Mouse (Mus musculus): ENCODE results near the gene Gas2l3. TPM values are rescaled to one million over a fixed set of nuclear protein-coding genes. Genes with fewer than 3 reads are reported as not detected.

Gas2l3 gene
- total RNA-seq (2021), result 1 to 10 TPM; 2.1 to 2.3 TPM
- long read RNA-seq, experiment 1, result 0 reads
- long read RNA-seq, experiment 2, result 0 reads

DNA sequence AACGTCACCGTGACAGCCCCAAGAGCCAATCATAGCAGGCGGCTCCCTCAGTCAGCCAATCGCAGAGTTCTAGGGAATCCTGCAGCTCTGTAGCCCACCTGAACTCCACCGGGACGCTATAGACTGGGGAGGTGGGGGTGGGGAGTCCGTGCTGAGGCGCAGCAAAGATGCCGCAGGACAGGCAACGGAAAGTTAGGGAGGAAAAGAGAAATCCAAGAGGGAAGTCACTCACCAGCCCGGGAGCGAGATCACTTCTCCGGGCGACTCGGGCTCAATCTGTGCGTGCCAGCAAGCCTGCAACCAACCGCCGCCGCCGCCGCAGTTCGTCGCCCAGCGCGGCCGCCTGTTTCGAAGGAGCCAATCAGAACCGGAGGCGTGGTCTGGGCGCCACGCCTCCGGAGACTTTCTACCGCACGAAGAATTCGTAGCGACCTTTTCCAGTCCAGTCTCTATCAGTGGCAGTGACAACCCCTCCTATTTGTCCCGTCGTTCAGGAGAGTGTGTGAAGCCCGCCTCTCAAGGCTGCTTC lies at the start of gene Gas2l3:
Gene Gas2l3 (minus strand): TSS at position 345 of the 529 bp plus-strand sequence.
- DNase-seq (ENCODE audit: low spot score in 2 of 2), result peak; percentile 71 to 89

DNA sequence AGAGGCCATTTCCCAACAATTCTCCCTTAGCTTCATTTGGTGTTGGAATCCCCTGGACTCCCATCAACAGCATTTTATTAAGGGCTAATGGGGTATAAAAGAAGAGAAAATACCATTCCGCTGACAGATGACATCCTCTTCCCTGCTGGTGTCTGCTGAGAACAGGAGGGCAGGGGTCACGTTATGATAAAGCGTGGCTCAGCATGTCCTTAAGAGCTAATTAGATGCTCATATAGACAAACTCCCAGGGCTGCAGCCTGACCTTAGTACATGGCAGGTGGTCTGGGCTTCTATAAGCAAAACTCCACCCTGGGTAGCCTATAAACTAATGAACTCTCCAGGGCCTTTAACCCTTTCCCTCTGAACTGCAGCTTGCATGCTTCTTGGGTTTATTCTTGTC lies 47.6 kb upstream of the Gas2l3 start:
- no peak for DNase-seq (ENCODE audit: low spot score in 2 of 2)

DNA sequence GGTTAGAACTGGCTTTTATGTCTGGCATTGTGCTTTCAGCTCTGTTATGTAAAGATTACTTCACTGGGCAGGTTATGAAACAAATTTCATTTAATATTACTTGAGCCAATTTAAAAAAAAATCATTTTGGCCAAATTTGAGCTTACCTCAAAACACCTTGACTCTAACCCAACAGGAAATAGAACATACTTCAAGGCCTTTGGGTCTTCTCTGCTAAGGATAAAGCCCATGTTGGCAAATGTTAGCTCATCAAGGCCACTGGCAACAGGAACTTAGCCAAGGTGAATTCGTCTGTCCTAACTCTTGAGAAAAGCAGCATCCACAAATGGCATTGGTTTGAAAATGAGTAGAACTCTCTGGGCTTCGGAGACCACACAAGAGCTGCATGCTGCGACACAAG lies 46.5 kb upstream of the Gas2l3 start:
- no peak for DNase-seq (ENCODE audit: low spot score in 2 of 2)

DNA sequence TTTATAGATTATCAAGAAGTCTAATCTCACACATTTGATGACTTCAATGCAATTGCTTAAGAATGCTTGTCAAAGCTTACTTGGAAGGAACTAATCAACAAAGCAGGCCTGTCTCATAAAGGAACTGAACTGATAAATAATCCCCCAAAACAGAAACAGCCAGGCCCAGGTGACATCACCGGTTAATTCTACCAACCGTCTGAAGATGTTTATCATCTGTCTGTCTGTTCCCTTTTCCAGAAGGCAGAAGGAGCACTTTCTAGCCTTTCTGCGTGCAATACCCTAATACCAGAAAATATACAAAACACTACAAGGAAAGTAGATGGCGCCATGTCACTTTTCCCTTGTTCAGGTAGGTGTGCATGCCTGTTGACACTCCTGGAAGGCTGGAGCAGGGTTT lies 45.7 kb upstream of the Gas2l3 start:
- no peak for DNase-seq (ENCODE audit: low spot score in 2 of 2)

DNA sequence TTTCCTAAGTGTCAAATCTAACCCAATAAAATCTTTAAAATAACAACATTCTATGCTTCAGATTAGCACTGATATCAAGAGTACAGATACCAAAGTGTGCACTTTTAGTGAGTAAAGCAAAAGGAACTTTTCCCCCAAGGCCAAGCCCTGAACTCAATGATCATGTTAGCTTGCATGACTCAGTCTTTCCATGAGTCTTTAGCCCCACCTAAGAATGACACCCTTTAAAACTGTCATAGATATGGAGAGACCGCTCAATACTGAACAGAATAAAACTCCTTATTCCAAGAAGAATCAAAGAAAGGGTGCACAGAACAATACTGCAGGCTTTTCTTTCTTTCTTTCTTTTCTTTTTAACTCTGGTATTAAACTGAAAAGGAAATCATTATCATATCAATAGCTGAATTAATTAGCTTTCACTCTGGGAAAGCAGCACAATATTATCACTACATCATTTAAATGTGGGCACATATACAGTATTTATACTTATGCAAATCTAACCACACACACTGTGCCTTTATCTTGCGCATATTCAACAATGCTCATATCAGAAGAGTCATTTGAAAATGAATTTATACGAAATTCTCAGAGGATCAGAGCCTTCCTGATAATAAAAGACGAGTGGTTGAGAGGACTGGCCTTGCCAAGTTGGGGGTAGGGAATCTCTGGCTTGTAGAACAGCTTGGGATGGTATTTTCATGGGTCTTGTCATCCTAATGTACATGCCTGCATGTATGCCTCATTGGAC lies 43.4 kb upstream of the Gas2l3 start:
- DNase-seq (ENCODE audit: low spot score in 2 of 2), result no peak

DNA sequence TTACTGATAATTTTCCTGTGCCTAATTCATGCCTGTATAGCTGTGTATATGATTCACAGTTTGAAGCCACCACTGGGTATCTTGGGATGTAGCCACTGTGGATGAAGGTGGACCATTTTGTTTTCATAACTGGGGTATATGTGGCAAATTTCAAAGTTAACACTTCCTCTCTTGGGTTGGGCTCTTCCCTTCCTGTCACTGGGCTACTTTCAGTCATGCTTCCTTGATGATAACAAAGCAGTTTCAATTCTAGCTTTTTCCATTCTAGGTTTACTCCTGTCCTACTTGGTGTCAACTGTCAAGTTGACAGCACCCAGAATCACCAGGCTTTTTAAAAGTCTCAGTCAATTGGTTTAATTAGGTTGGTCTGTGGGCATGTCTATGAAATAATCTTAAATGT lies 41.1 kb upstream of the Gas2l3 start:
- DNase-seq (ENCODE audit: low spot score in 2 of 2), result no peak

DNA sequence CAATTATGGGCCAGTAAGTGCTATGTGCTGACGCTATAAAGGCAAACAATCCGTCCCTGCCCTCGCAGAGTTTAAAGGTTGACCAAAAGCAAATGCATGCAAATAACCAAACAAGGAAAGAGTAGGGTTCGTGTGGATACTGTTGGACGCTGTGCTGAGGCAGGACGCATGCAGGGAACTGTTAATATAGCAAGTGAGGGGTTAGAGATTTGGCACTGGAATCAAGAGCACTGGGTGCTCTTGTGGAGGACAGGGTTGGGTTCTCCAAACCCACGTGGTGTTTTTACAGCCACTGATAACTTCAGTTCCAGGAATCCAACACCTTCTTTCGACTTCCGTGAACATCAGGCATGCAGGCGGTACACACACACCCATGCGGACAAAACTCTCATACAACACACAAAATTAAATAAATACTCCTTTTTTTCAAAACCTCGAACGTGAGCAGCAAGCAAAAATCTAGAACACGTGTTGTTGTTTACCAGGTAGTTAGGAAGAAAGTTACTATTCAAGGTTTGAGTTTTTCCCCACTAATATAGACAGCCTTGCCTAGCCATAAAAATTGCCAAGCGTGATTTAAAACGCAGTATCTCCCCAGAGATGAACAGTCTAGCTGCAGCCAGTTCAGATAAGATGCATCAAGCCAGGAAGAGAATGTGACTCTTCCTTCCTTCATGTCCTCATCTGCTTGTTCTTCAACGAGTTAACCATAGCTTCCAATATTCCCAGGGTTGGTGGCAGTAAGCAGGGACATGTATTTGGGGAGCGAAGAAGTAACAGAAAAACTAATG lies 40.2 kb upstream of the Gas2l3 start:
- DNase-seq (ENCODE audit: low spot score in 2 of 2), result no peak

DNA sequence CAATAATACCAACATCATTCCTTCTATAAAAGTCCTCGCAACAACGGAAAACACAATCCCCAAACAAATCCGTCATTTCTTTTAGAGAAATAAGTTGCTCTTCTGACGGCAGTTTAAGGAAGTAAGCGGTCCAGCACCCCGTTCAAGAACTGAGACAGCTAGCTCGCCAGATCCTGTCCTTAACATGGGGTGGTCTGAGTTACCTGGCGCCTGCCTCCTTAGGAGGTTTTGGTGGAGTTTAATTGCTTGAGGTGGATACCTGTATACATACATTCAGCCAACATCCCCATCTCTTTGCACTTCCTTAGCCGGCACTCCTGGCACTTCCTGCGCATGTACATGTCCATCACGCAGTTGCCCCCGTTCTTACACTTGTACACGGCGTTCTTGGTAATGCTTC lies 39.3 kb upstream of the Gas2l3 start:
- DNase-seq (ENCODE audit: low spot score in 2 of 2), result no peak

DNA sequence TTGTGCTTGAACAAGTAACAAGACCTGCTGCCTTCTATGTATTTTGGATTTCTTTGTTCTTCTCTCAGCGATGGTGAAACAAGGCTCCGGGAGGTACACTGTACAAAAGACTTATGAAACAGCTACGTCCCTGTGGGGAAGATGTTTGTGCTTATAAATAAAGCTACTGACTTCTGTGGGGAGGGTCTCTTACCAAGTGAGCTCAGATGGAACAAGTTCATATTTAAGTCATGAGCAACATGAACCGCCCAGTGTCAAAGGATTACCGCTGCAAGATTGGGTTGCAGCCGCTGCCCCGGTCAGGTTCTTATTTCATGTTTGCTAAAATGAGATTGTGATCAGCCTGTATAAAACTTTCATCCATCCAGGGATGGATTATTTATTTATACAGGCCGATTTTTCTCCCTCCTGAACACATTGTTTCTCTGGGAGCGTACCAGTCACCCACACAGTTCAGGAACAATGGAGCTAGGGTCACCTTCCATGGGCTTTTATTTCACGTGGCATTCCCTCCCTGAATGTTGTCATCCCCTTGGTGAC lies 38.4 kb upstream of the Gas2l3 start:
- DNase-seq (ENCODE audit: low spot score in 2 of 2), result no peak

DNA sequence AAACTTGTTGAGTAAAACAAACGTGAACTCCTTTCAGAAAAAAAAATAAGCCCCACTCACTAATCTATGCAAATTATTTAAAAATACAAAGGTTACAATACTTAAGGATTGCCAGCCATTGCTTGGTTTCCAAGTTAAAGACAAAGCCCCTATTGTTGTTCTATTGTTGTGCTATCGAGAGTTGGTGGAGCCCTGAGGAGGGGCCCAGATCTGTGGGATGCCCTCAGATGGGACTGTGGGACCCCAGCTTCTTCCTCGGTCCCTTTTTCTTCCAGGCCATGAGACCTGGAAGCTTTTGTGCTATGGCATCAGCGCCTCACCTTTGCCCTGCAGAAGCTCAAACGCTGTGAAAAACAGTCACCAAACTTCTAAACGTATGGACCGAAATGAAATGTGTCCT lies 37.9 kb upstream of the Gas2l3 start:
- no peak for DNase-seq (ENCODE audit: low spot score in 2 of 2)

DNA sequence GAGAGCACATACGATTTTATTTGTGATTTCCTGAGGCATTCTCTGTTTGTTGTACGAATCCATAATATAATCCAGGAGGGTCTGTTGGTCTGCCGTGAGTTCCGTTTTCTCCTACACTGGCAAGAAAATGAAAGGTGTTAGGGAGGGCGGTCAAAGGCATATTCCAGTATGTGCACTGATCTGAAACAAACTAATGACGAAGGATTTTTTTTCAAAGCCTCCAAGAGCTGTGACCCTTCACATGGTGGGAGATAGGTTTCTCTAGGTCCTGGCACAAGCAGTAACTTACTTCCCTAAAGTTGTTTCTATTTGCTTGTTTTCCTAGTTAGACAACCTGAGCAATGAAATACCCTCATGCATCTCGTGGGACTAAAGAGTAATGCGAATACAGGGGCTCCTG lies 35.0 kb upstream of the Gas2l3 start:
- no peak for DNase-seq (ENCODE audit: low spot score in 2 of 2)

DNA sequence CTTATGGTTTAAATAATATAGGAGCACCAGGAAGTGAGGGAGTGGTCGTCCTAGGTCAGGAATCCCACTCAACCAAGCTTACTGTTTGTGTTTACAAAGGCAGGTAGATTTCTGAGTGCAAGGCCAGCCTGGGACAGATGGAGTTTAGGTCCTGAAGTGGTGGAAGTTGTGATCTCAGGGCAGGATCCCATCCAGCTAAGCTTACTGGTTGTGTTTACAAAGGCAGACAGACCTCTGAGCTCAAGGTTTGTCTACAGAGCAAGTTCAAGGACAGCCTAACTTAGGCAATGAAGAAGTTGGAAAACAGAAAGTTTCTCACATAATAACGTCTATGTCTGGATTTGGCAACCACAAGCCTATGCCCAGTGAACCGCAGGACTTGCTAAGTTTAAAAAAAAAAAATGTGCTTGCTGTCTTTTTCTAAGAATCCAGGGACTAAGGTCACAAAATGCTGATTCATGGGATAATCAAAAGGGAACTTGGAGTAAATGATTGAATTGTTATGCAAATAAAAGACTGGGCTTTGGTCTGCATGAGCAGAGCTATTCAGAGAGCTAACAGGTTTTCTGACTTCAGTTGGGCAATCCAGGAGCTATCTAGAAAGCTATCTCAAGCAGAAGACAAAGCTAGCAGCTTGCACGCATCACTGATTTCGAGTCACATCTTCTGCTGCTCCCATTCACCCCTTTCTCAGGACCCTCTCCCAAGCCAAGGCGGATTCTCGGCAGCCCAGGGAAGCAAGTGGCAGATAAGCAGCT lies 27.0 kb upstream of the Gas2l3 start:
- no peak for DNase-seq (ENCODE audit: low spot score in 2 of 2)

DNA sequence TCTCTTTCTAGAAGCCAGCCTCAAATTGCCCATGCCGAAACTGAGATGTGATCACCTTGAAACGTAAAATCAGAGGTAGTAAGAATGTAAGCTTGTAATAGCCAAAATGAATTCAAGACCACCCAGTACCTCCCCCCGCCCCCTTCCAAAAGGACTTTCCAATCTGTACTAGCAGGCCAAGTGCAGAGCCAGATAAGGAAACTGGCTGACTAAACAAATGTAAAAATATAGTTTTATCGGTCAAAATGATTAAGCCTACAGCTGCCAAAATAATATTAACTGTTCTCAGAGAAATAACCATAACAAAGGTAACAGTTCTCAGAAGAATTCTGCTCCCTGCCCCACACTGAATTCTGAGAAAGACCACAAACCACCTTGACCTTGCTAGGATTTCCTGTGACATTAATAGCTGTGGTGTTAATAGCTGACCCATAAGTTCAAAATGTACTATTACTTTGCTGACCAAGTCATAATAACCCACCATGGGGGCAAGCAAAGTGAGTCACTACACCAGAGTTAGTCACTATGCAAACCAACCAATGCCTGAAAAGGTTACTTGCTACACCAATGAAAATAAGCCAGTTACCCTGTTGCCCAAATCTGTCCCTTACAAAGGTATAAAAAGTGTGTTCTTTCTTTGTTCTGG lies 21.1 kb upstream of the Gas2l3 start:
- no peak for DNase-seq (ENCODE audit: low spot score in 2 of 2)

DNA sequence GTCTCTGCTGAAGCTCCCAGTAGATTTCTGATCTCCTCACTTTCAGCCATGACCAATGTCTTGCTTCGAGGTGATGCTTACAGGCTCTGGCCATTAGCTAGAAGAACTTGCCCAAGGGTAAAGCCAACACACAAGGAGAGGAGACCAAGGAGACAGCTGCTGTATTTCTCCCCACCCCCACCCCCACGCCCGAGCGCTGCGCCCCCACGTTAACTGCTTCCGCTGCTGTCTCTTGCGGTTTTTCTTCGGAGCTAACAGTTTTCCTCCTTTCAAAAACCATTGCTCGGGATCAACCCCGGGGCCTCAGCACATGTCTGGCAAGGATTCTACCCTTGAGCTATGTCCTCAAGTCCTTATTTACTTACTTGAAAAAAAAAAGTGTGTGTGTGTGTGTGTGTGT lies 19.1 kb upstream of the Gas2l3 start:
- no peak for DNase-seq (ENCODE audit: low spot score in 2 of 2)

DNA sequence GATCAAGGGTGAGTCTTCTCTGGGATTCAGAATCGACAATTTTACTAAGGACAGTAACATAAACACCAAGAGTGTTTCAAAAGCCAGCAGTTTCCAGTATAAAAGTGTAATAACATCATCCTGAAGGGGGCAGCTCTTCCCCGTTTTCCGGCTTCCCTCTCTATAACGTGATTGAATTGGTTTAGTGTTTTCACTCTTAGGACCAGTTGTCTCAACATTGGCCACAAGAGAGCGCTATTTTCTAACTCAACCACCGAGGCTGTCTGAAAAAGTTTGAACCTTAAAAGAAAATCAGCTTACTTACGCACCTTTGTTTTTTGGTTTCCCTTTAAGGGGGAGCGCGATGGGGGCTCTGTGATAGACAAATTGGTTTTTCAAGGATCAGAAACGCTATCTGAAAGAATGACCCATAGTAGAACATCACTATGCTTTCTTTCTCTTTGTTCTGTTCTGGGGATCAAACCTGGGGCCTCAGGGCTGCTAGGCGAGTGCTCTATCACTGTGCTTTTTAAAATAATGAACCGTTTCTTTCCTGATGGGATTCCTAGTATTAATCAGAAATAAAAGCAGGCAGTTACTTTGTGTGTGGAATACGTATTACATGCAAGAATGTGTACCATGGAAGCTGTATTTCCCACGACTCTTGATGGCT lies 18.2 kb upstream of the Gas2l3 start:
- DNase-seq (ENCODE audit: low spot score in 2 of 2), result peak; percentile 82 to 88

DNA sequence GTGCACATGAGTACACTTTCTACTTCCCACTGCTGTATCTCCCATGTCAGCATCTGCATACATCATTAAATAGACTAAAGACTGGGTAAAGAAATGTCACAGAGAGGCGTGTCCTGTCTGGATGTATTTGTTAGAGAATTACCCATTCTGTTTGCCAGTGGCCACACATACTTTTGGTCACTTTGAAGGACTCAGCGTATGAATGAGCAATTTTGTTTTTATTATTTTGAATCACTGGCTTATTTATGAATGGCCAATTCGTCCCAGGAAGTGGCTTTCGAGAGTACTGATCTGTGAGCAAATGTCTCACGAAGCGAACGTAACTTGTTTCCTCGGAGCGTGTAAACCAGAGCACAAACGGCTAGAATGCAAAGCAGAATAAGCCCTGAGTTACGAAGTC lies 17.2 kb upstream of the Gas2l3 start:
- no peak for DNase-seq (ENCODE audit: low spot score in 2 of 2)

DNA sequence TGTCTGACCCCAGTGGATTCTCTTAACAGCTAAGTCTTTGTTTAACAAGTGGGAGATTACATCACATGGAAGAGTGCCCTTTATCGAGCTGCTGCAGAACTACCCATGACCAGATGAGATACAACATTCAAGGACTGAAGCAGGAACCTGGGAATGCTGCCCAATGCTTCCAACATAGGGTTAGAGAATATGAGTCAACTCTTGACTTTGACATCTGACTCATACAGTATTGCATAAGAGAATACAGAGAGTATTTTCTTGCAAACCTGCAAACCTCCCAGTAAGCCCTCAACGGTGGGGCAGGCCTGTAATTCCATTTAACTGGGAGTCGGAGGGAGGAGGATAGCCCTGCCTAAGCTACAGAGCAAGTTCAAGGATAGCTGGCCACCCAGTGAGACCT lies 15.0 kb upstream of the Gas2l3 start:
- no peak for DNase-seq (ENCODE audit: low spot score in 2 of 2)

DNA sequence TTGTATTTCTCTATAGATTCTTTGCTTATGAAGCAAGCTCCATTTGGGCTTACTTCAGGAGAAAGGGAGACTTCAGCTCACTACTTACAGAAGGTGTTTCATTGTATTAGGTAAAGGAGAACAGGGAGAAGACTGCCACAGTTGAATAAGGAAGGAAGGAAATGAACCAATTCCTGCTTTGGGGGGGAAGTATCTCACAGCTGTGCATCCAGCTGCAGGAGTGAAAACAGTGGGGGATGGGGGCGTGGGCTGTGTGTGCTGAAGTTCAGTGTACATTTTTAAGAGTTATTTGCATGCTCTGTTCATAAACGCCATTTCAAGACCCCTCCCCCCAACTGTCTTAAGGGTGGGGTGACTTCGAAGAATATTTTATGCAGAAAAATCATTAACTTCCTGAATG lies 10.0 kb upstream of the Gas2l3 start:
- DNase-seq (ENCODE audit: low spot score in 2 of 2), result no peak

DNA sequence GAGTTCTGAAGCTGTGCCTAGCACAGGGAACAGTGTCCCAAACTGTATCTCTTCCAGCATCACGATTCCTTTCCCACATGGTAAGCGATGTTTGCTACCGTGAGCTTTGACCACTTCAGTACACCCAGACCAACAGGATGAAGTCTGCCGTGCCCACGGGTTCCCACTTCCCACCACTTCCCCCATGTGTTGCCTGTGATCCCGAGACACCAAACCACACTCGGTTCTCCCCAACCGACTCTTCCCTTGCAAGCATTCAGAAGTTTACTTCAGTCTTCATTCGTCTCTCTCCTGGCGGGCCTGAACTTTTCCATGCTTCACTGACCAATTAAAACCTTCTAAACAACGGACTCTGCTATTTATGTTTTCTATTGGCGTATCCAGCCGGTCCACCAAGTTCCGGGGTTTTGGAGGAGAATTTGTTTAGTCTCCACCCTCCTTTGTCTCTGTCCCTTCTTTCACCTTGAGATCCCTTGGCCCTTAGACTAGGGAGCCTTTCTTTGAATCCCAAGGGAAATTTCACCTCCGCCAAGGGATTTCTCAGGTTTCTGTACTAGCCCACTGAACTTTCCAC lies 9.4 kb upstream of the Gas2l3 start:
- no peak for DNase-seq (ENCODE audit: low spot score in 2 of 2)

DNA sequence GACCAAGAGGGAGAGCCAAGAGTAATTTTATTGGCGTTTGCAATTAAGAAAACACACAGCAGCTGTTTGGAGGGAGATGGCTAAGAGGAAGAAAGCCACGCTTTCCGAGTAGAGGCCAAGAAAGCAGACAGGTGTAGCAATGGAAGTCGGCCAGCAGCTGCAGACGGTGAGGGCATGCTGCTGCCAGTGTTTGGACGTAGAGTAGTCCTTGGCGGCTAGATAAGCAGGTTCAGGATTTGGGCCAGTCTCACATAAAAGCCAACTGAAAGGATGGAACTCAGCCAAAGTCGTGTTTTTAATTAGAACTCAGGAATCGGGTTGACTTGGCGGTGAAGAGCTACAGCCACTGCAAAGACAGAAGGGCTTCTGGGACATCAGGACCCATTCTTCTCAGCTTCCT lies 6.6 kb upstream of the Gas2l3 start:
- DNase-seq (ENCODE audit: low spot score in 2 of 2), result no peak

All from left cerebral cortex, adult 18-20 months (tissue).